Mouse (Mus musculus): ENCODE data around the gene Glg1.

DNA sequence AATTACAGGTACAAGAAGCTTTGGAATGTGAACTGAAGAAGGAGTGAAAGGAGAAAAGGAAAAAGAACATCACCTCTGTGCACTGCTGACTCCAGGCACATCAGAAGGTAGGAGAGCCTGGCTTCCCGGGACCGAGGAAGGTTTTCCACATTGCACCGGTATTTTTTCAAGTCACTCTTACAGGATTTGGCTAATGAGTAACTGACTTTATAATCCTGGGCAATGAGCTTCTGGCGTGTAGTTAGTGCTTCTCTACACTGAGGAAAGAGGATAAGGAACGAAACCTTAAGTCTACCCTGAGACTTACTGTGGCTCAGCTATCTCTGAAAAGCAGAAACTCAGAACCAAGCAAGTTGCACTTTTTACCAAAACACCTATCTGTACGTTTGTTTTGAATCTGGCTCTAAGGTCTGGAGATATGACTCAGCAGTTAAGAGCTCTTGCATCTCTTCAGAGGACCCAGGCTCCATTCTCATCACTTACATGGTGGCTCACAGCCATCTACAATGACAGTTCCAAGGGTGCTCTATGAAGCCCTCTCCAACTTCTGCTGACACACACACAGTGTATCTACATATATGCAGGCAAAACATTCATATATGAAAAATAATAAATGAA is 70.3 kb downstream of the Glg1 start:
- TF ChIP-seq GATA1 (IDR thresholded peaks at IDR 0.05; ENCODE audit: borderline replicate concordance, low read length) (no peak), FLI1 (IDR thresholded peaks at IDR 0.05; ENCODE audit: low read length) (no peak)

Measured in megakaryocyte, embryonic 14.5 days (primary cell).